Mouse (Mus musculus) cerebellum, adult 2 months (tissue): ENCODE data around the gene Ormdl2.

Experiments used
- CTCF ChIP-seq: fragments of 200-500 bp; IDR thresholded peaks from 2 replicates; pipeline ENCODE4 v1.5.1; 2011; ENCODE audit warnings: low read depth, mild to moderate bottlenecking, control low read depth, low read length, moderate library complexity, borderline replicate concordance; ENCODE audit not compliant: insufficient read depth
- POLR2A ChIP-seq: fragments of 200-500 bp; IDR thresholded peaks from 2 replicates; pipeline ENCODE4 v1.6.1; 2011; ENCODE audit warnings: low read length, control low read depth, borderline replicate concordance; ENCODE audit not compliant: insufficient read depth

- TF ChIP-seq POLR2A: no peak
- no peak for TF ChIP-seq CTCF
These were observed 47.8 kb downstream of the Ormdl2 start for GRCm38 (mm10) chr10:128773685-128774084.
